Mouse (Mus musculus): ENCODE measurements around the gene Plcl1.

Gene Plcl1

GRCm38 (mm10) chr1:55585441-55585840, 179.7 kb downstream of the Plcl1 start:
- in situ Hi-C loops (cut with MboI; ENCODE audit: unreplicated experiment in 2 of 2) = no loop called here

GRCm38 (mm10) chr1:55588090-55588489, 182.4 kb downstream of the Plcl1 start:
- in situ Hi-C loops (cut with MboI; ENCODE audit: unreplicated experiment in 2 of 2) = no loop called here

GRCm38 (mm10) chr1:55590047-55590446, 184.3 kb downstream of the Plcl1 start:
- in situ Hi-C loops (cut with MboI; ENCODE audit: unreplicated experiment in 2 of 2) = no loop called here

- in situ Hi-C loops (cut with MboI; ENCODE audit: unreplicated experiment in 2 of 2) = no loop called here
Measured at GRCm38 (mm10) chr1:55600496-55600895, 194.8 kb downstream of the Plcl1 start.

GRCm38 (mm10) chr1:55604593-55604992, 198.9 kb downstream of the Plcl1 start:
- in situ Hi-C loops (cut with MboI; ENCODE audit: unreplicated experiment in 2 of 2) = no loop called here

GRCm38 (mm10) chr1:55605450-55605849, 199.7 kb downstream of the Plcl1 start:
- in situ Hi-C loops (cut with MboI; ENCODE audit: unreplicated experiment in 2 of 2) = no loop called here

GRCm38 (mm10) chr1:55605956-55606355, 200.2 kb downstream of the Plcl1 start:
- in situ Hi-C loops (cut with MboI; ENCODE audit: unreplicated experiment in 2 of 2) = no loop called here

- in situ Hi-C loops (cut with MboI; ENCODE audit: unreplicated experiment in 2 of 2) = no loop called here
Measured at GRCm38 (mm10) chr1:55606405-55606804, 200.7 kb downstream of the Plcl1 start.

- in situ Hi-C loops (cut with MboI; ENCODE audit: unreplicated experiment in 2 of 2) = no loop called here
Measured at GRCm38 (mm10) chr1:55612759-55613328, 207.1 kb downstream of the Plcl1 start.

GRCm38 (mm10) chr1:55617857-55618256, 212.1 kb downstream of the Plcl1 start:
- in situ Hi-C loops (cut with MboI; ENCODE audit: unreplicated experiment in 2 of 2) = no loop called here

GRCm38 (mm10) chr1:55618617-55619286, 213.0 kb downstream of the Plcl1 start:
- in situ Hi-C loops (cut with MboI; ENCODE audit: unreplicated experiment in 2 of 2) = no loop called here

GRCm38 (mm10) chr1:55631496-55631895, 225.8 kb downstream of the Plcl1 start:
- in situ Hi-C loops (cut with MboI; ENCODE audit: unreplicated experiment in 2 of 2) = no loop called here

- in situ Hi-C loops (cut with MboI; ENCODE audit: unreplicated experiment in 2 of 2) = no loop called here
Measured at GRCm38 (mm10) chr1:55632024-55632423, 226.3 kb downstream of the Plcl1 start.

- in situ Hi-C loops (cut with MboI; ENCODE audit: unreplicated experiment in 2 of 2) = no loop called here
Measured at GRCm38 (mm10) chr1:55633326-55633725, 227.6 kb downstream of the Plcl1 start.

GRCm38 (mm10) chr1:55659518-55660210, 253.9 kb downstream of the Plcl1 start:
- in situ Hi-C loops (cut with MboI; ENCODE audit: unreplicated experiment in 2 of 2) = no loop called here

- in situ Hi-C loops (cut with MboI; ENCODE audit: unreplicated experiment in 2 of 2) = no loop called here
Measured at GRCm38 (mm10) chr1:55661381-55661780, 255.7 kb downstream of the Plcl1 start.

GRCm38 (mm10) chr1:55665137-55665827, 259.6 kb downstream of the Plcl1 start:
- in situ Hi-C loops (cut with MboI; ENCODE audit: unreplicated experiment in 2 of 2) = no loop called here

- in situ Hi-C loops (cut with MboI; ENCODE audit: unreplicated experiment in 2 of 2) = no loop called here
Measured at GRCm38 (mm10) chr1:55665828-55666673, 260.3 kb downstream of the Plcl1 start.

- in situ Hi-C loops (cut with MboI; ENCODE audit: unreplicated experiment in 2 of 2) = no loop called here
Measured at GRCm38 (mm10) chr1:55666798-55667197, 261.1 kb downstream of the Plcl1 start.

GRCm38 (mm10) chr1:55668622-55669237, 263.0 kb downstream of the Plcl1 start:
- in situ Hi-C loops (cut with MboI; ENCODE audit: unreplicated experiment in 2 of 2) = no loop called here

Measured in v-Abl transformed pro-B cells (cell line).